Mouse (Mus musculus) MN1 (cell line): ENCODE results near the gene Taf8.

ENCODE experiments used
- DNase-seq: peaks from one replicate; pipeline ENCODE4 v3.0.0-alpha.2; 2016; ENCODE audit warnings: low spot score

The Taf8 gene

DNA sequence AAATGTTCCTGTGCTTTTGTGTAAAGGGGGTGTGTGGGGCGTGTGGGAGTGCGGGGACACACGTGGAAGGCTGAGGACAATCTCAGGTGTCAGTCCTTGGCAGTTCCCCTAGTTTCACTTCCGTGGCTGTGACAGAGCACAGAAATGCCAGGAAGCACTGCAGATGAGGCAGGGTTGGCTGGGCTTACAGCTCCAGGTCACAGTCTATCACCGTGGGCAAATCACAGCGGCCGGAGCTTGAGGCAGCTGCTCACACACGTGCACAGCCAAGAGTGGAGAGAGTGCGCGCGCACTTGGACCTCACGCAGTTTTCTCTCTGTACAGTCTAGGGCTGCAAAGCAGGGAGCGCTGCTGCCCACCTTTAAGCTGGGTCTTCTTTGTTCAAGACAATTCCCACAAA, 43.8 kb downstream of the Taf8 start:
- no peak for DNase-seq

DNA sequence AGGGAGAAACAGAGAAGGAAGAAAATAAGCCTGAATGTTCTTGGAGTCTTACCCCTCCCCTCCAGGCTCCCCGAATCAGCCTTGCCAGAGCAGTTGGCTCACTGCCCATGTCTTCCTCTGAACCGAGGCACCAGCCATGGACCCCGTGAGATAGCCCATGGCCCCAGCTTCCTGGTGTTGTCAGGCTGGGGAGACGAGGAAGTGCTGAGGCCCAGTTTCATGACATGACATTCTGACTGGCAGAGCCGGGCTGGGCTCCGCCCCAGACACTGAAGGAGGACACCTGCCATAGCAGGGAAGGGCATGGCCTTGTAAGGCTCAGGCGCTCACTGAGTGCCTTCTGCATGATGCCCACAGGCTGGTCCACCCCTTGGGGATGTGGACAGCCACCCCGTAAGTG, 47.4 kb downstream of the Taf8 start:
- DNase-seq, result no peak

DNA sequence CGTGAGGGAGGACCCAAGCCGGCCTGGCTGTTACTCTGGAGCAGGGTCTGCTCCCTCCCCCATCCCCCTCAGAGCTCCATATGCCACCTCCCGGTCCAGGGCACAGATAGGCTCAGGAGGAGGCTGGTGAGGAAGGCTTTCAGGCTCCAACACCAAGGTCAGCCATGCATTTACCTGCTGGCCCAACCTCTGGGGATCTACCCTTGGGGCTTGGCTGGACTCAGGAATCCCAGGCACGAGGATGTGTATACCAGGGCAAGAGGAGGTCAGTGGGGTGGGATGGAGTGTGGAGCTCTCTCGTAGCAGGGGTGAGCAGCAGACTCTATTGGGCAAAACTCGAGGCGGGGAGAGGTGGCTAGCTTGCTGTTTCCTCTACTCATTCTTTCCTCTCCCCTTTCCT, 49.2 kb downstream of the Taf8 start:
- DNase-seq, result no peak

DNA sequence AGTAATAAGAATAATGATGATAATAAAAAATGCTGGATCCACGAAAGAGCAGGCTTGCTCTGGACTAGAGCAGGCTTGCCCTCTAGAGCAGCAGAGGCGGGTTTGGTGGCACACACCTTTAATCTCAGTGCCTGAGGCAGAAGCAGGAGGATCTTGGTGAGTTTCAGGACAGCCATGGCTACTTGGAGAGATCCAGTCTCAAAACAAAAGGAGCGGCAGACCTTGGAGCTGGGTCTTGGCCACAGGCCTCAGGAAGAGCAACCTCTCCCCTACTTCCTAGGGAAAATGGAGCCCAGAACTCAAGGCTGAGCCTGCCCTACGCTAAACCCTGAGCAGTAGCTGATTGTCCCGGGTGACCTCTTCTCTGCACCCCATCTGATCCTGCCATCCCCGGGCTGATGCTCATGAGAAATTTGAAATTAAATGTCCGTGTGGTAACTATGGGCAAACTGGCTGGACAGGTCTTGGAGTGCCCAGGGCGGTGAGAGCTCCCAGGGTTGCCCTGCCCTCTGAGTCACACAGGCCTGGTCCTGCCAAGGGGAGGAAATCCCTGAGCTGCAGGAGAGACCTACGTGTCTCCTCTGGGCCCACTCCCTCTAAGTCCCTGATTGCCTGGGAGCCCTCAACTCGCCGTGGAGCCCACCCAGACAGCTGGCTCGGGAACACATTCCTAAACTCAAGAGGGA, 51.1 kb downstream of the Taf8 start:
- peak; percentile 50 for DNase-seq

GRCm38 (mm10) chr17:47450239-47450638, 51.9 kb downstream of the Taf8 start:
- DNase-seq, result no peak

- no peak for DNase-seq
Observed at GRCm38 (mm10) chr17:47449432-47449831, 52.7 kb downstream of the Taf8 start.

DNA sequence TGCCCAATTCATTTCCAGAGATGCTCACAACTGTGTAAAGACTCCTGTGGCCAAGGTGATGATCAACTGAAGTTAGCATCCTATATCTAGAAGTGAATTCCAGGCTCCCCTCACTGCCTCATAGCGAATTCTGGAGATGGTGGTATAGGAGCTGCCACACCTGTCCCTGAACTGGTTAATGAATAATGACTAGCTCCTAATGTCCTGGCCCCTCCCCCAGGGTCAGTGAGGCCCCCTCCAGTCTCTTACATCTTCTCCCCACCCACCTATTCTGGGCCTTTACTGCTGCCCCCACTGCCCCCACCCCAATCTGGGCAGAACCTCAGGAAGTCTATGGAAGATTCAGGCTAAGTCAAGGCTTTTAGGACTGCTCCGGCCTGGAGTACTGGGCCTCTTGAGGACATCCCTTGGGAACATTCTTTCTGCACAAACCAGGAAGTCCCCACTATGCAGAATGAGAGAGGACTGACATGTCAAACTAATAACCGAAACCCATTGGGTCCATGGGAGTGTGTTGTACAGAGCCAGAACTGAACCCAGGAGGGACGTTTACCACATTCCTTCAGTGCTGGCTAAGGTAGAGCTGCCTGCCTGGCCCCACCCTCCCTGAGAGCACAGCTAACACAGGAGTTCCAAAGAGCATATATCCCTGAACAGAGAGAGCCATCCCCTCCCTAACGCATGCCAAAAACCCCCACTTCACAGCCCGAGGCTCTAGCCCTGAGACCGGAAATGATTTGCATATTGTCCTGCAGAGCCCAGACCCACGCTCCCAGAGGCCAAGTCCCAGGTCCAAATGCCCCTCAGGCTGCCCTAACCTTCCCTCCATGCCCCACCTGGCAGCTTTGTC, 53.3 kb downstream of the Taf8 start:
- no peak for DNase-seq

DNA sequence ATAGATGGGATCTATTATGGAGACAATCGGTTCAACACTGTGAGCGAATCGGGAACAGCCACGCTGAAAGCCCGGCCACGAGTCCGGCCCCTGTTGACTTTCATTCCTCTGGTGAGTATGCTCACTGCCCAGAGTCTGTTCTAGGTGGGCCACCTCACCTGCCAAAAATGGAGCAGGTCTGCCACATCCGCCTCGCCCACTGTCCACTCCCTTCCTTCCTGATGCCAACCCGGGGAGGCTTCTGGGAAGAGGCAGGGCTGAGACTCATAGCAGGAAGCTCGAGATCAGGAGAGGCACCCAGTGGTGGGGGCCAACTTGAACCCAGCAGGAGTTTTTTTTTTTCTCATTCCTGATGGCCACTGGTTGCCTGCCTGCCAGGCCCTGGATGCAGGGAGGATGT, 55.5 kb downstream of the Taf8 start:
- no peak for DNase-seq

DNA sequence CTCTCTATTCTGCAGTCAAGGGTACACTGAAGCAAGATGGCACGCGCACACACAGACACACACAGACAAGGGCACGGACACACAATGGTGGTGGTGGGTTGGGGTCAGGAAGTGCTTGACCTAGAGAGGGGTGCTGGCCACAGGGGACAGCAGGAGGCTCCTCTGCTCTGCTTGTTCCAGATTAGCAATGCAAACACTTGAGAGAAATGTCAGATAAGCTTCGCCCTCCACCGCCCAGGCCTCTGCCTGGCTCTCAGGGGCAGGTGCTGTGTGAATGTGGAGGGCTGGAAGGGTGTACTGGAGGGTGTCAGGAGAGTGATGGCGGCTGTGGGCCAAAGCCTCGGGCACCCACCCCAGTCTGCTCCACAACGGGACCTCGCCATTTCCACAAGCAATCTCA, 56.1 kb downstream of the Taf8 start:
- DNase-seq, result no peak

- no peak for DNase-seq
Observed at GRCm38 (mm10) chr17:47445518-47445917, 56.6 kb downstream of the Taf8 start.

DNA sequence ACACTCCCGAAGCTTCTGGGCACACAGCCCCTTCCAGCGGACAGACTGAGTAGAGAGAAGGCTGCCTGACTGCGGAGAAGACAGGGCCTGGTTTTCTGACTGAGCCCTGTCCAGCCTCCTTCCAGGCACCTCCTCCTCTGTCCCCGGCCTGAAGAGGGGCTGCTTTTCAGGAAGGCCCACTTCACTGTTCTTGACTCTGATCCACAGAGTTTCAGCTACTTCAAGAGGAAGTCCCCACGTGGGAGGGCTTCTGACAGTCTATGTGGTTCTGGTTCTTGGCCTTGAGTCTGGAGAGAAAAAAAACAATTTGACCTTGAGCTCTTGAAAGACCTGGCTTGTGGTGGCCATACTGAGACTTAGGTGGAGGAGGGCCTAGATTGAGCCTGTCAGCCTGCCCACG, 58.0 kb downstream of the Taf8 start:
- no peak for DNase-seq

DNA sequence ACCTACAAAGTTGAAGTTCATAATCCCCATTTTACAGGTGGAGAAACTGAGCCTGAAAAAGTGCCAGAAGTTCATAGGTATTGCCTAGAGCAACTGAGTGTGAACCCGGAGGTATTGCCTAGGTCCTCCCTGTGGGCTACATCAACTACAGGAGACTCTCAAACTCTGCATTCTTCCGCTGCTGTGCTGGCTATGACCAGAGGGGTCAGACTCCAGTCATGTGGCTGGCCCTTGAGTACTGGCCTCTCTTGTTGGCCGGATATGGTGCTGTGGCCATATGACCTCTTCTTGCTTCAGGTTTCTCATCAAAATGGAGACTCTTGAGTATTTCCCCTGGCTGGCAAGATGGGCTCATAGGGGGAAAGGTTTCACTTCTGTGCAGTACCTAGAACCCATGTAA, 59.8 kb downstream of the Taf8 start:
- DNase-seq, result peak; percentile 16

GRCm38 (mm10) chr17:47441296-47442051, 60.6 kb downstream of the Taf8 start:
- DNase-seq, result peak; percentile 63

DNA sequence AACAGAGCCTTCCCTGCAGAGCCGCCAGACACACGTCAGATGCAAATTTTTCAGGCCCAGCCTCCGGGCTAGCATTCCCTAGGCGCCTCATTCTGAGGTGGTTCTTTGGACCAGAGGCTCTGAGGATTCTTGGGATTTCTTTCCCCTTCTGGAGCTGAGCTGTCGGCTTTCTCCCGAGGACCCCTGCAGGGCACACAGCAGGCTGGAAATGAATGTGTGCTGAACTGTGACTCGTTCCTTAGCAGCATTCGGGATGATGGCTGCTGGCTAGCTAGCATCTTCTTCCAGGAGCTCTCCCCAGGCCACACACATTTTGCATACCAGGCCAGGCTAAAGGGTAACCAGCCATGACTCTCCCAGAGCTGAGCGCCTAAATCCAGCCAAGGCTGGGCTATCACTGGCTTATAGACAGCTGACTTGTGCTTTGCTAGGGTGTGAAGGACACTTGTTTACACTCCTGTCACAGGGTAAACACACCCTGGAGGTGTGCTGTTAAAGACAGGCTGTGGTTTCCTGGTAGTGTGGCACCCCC, 61.7 kb downstream of the Taf8 start:
- peak; percentile 34 for DNase-seq

GRCm38 (mm10) chr17:47439396-47440028, 62.6 kb downstream of the Taf8 start:
- DNase-seq, result no peak

GRCm38 (mm10) chr17:47438611-47439010, 63.5 kb downstream of the Taf8 start:
- DNase-seq, result no peak

- no peak for DNase-seq
Observed at GRCm38 (mm10) chr17:47436907-47437547, 65.1 kb downstream of the Taf8 start, which contains the start of gene 1700001C19Rik. Gene 1700001C19Rik, minus strand, starts transcription at chr17:47437376.

DNA sequence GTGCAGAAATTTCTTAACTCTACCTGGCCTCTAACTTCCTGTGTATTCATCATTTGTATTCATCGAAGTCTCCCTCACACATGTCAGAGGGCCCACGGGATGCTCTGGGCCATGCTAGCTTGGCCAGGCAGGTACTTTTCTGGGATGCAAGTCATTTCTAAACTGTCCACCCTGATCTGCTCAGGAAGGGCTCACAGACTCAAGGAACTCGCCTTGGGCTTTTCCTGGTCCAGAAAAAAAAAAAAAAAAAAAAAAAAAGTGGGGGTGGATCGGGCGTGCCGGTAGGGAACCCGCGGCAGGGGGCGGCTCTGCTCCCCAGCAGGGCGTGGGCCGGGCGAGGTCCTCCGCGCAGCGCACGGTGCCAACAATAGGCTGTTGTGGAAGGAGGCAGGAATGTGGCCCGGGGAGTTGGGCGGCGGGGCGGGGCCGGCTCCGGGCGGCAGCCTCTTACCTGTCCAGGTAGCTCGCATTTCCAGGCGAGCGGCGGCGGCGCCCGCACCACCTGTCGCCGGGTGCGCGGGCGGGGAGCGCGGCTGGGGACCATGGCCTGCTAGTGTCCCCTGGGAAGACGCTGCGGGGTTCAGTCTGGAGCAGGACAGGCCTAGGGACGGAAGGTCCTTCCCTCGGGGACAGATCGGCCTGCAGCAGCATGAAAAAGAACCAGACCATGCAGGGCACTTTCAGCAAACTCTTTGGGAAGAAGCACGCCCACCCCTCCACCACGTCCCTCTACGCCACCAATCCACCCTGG, 65.8 kb downstream of the Taf8 start, which contains the start of gene AI661453:
Gene AI661453, plus strand, starts transcription at position 460 of the 751 bp plus-strand sequence.
- DNase-seq, result peak; percentile 30
